Mouse (Mus musculus): ENCODE data around the gene Rbpj. TPM values are rescaled to one million over a fixed set of nuclear protein-coding genes. Genes with fewer than 3 reads are reported as not detected.

Rbpj gene
- polyA plus RNA-seq, 1 experiment: not detected

- TF ChIP-seq POLR2A (IDR thresholded peaks at IDR 0.05; ENCODE audit: insufficient read depth, low read depth, low read length) (no peak), CTCF (IDR thresholded peaks at IDR 0.05; ENCODE audit: insufficient read depth, low read depth, low read length) (no peak)
- H3K27ac ChIP-seq (ENCODE audit: insufficient read depth, low read depth, low read length): no peak overlapping the region
- 91% methylated on average over 16 of the region's 16 CpGs for WGBS
Observed at GRCm38 (mm10) chr5:53466422-53467333, 726 bp downstream of the Rbpj start.

GRCm38 (mm10) chr5:53467602-53468001 is 1.6 kb downstream of the Rbpj start:
- no peak overlapping the region for H3K4me3 ChIP-seq (ENCODE audit: insufficient read depth, low read depth, low read length)
- H3K4me1 ChIP-seq (ENCODE audit: control insufficient read depth, insufficient read depth, low read length): no peaks in the 10 kb centered on the region
- no peak for TF ChIP-seq POLR2A (IDR thresholded peaks at IDR 0.05; ENCODE audit: insufficient read depth, low read depth, low read length)
- WGBS: 76% methylated on average over 9 of the region's 9 CpGs
- H3K27ac ChIP-seq (ENCODE audit: insufficient read depth, low read depth, low read length): no peak overlapping the region

More at GRCm38 (mm10) chr5:53466422-53467333, 726 bp downstream of the Rbpj start:
- Histone ChIP-seq H3K4me1 (ENCODE audit: control insufficient read depth, insufficient read depth, low read length) (no peaks in the 10 kb centered on the region), H3K4me3 (ENCODE audit: insufficient read depth, low read depth, low read length) (no peak overlapping the region)

- WGBS: 61% methylated on average over 8 of the region's 8 CpGs
- Histone ChIP-seq H3K27ac (ENCODE audit: insufficient read depth, low read depth, low read length) (no peak overlapping the region), H3K4me1 (ENCODE audit: control insufficient read depth, insufficient read depth, low read length) (no peaks in the 10 kb centered on the region), H3K4me3 (ENCODE audit: insufficient read depth, low read depth, low read length) (no peak overlapping the region)
- TF ChIP-seq POLR2A (IDR thresholded peaks at IDR 0.05; ENCODE audit: insufficient read depth, low read depth, low read length) (no peak), CTCF (IDR thresholded peaks at IDR 0.05; ENCODE audit: insufficient read depth, low read depth, low read length) (no peak)
Observed at GRCm38 (mm10) chr5:53468366-53468765, 2.4 kb downstream of the Rbpj start.

GRCm38 (mm10) chr5:53469098-53469776 is 3.3 kb downstream of the Rbpj start:
- WGBS: 85% methylated on average over 6 of the region's 6 CpGs
- H3K4me3 ChIP-seq (ENCODE audit: insufficient read depth, low read depth, low read length): no peak overlapping the region
- TF ChIP-seq POLR2A (IDR thresholded peaks at IDR 0.05; ENCODE audit: insufficient read depth, low read depth, low read length): no peak
- TF ChIP-seq CTCF (IDR thresholded peaks at IDR 0.05; ENCODE audit: insufficient read depth, low read depth, low read length): no peak
- H3K4me1 ChIP-seq (ENCODE audit: control insufficient read depth, insufficient read depth, low read length): no peaks in the 10 kb centered on the region
- H3K27ac ChIP-seq (ENCODE audit: insufficient read depth, low read depth, low read length): no peak overlapping the region

GRCm38 (mm10) chr5:53469777-53470131 is 3.8 kb downstream of the Rbpj start:
- 74% methylated on average over 9 of the region's 9 CpGs for WGBS
- no peak overlapping the region for H3K27ac ChIP-seq (ENCODE audit: insufficient read depth, low read depth, low read length)
- H3K4me3 ChIP-seq (ENCODE audit: insufficient read depth, low read depth, low read length): no peak overlapping the region
- no peaks in the 10 kb centered on the region for H3K4me1 ChIP-seq (ENCODE audit: control insufficient read depth, insufficient read depth, low read length)
- TF ChIP-seq POLR2A (IDR thresholded peaks at IDR 0.05; ENCODE audit: insufficient read depth, low read depth, low read length): no peak
- TF ChIP-seq CTCF (IDR thresholded peaks at IDR 0.05; ENCODE audit: insufficient read depth, low read depth, low read length): no peak

GRCm38 (mm10) chr5:53470141-53471079 is 4.5 kb downstream of the Rbpj start:
- Histone ChIP-seq H3K4me3 (ENCODE audit: insufficient read depth, low read depth, low read length) (no peak overlapping the region), H3K4me1 (ENCODE audit: control insufficient read depth, insufficient read depth, low read length) (no peaks in the 10 kb centered on the region), H3K27ac (ENCODE audit: insufficient read depth, low read depth, low read length) (no peak overlapping the region)
- 38% methylated on average over 16 of the region's 16 CpGs for WGBS
- no peak for TF ChIP-seq POLR2A (IDR thresholded peaks at IDR 0.05; ENCODE audit: insufficient read depth, low read depth, low read length)
- no peak for TF ChIP-seq CTCF (IDR thresholded peaks at IDR 0.05; ENCODE audit: insufficient read depth, low read depth, low read length)

- H3K4me1 ChIP-seq (ENCODE audit: control insufficient read depth, insufficient read depth, low read length): no peaks in the 10 kb centered on the region
- WGBS: 89% methylated on average over 11 of the region's 11 CpGs
- TF ChIP-seq CTCF (IDR thresholded peaks at IDR 0.05; ENCODE audit: insufficient read depth, low read depth, low read length) (no peak), POLR2A (IDR thresholded peaks at IDR 0.05; ENCODE audit: insufficient read depth, low read depth, low read length) (no peak)
- no peak overlapping the region for H3K4me3 ChIP-seq (ENCODE audit: insufficient read depth, low read depth, low read length)
- H3K27ac ChIP-seq (ENCODE audit: insufficient read depth, low read depth, low read length): no peak overlapping the region
Observed at GRCm38 (mm10) chr5:53472485-53472884, 6.5 kb downstream of the Rbpj start.

- Histone ChIP-seq H3K4me1 (ENCODE audit: control insufficient read depth, insufficient read depth, low read length) (no peaks in the 10 kb centered on the region), H3K4me3 (ENCODE audit: insufficient read depth, low read depth, low read length) (no peak overlapping the region), H3K27ac (ENCODE audit: insufficient read depth, low read depth, low read length) (no peak overlapping the region)
- TF ChIP-seq CTCF (IDR thresholded peaks at IDR 0.05; ENCODE audit: insufficient read depth, low read depth, low read length) (no peak), POLR2A (IDR thresholded peaks at IDR 0.05; ENCODE audit: insufficient read depth, low read depth, low read length) (no peak)
- WGBS: 94% methylated on average over 6 of the region's 6 CpGs
Observed at GRCm38 (mm10) chr5:53479161-53479560, 13.2 kb downstream of the Rbpj start.

Measured in olfactory bulb, adult 2 months (tissue).